Comparison of ENCODE assay signal across 25 mouse cellular contexts in genomic region chr13:70263654-70264053, GRCm38 (mm10).
A peak's percentile ranks its signal among the peaks of the same experiment; 100 is the strongest.
DNase-seq lines count a peak whose midpoint lies in the region; ATAC-seq and TF ChIP-seq lines count a peak whose summit lies in the region.
"Had no signal": no experiment of that assay in that cellular context is flagged by ENCODE, and none has a peak within 500 bp of the region (broad histone marks: within the 10 kb centered on the region; RNA-seq: fewer than 3 reads in every experiment).

No protein-coding gene starts in this region.

- ATAC-seq in heart, postnatal 0 days (ENCODE audit: insufficient read depth, low read depth): no peak
- ATAC-seq in midbrain, postnatal 0 days (ENCODE audit: low FRiP score): no peak
- no peak for ATAC-seq in midbrain, embryonic 14.5 days (ENCODE audit: low FRiP score, low TSS enrichment)
- ATAC-seq in stomach, postnatal 0 days (ENCODE audit: low FRiP score, low TSS enrichment): no peak
- ATAC-seq: forebrain, embryonic 13.5 days had no signal

- no peak overlapping the region for H3K4me2 ChIP-seq in heart, postnatal 0 days (ENCODE audit: low read depth, low read length)
- H3K4me2 ChIP-seq in midbrain, postnatal 0 days (ENCODE audit: low read depth, low read length, poor library complexity, severe bottlenecking): no peak overlapping the region
- H3K4me2 ChIP-seq in midbrain, embryonic 14.5 days (ENCODE audit: low read length): no peak overlapping the region
- H3K4me2 ChIP-seq in stomach, postnatal 0 days (replicated peaks; ENCODE audit: low read depth): no peak overlapping the region
- H3K4me2 ChIP-seq: embryonic facial prominence, embryonic 12.5 days; forebrain, embryonic 13.5 days; hindbrain, embryonic 15.5 days; midbrain, embryonic 12.5 days; neural tube, embryonic 13.5 days; stomach, embryonic 15.5 days had no signal

- H3K4me1 ChIP-seq in heart, postnatal 0 days (ENCODE audit: control insufficient read depth, insufficient read depth): no peaks in the 10 kb centered on the region
- H3K4me1 ChIP-seq in midbrain, postnatal 0 days (ENCODE audit: insufficient read depth, low read length): no peaks in the 10 kb centered on the region
- H3K4me1 ChIP-seq in midbrain, embryonic 14.5 days (ENCODE audit: control insufficient read depth, insufficient read depth, low read length): peaks cover 13% of the 10 kb centered on the region
- H3K4me1 ChIP-seq in stomach, postnatal 0 days (replicated peaks; ENCODE audit: control insufficient read depth, insufficient read depth): no peaks in the 10 kb centered on the region
- H3K4me1 ChIP-seq: embryonic facial prominence, embryonic 12.5 days; stomach, embryonic 15.5 days had no signal

- peak; percentile 38 for TF ChIP-seq CTCF in heart, postnatal 0 days (IDR thresholded peaks at IDR 0.05; ENCODE audit: low read depth)
- TF ChIP-seq CTCF in midbrain, postnatal 0 days (IDR thresholded peaks at IDR 0.05): peak; percentile 28
- peak; percentile 51 for TF ChIP-seq CTCF in stomach, postnatal 0 days (IDR thresholded peaks at IDR 0.05; ENCODE audit: low read depth)

- no peak for DNase-seq in heart, postnatal 0 days (ENCODE audit: low spot score)
- DNase-seq in heart, postnatal 14 days: no peak
- peak; percentile 33 to 41 for DNase-seq in kidney, postnatal 4 days
- DNase-seq in kidney, postnatal 25 days: no peak
- DNase-seq in midbrain, postnatal 0 days (ENCODE audit: low spot score): no peak
- no peak for DNase-seq in midbrain, embryonic 14.5 days
- DNase-seq in stomach, postnatal 0 days (ENCODE audit: low spot score): peak; percentile 21
- DNase-seq in layer of hippocampus, adult 8-10 months (ENCODE audit: low spot score in 2 of 2): no peak
- DNase-seq: adrenal gland, postnatal 25 days; cerebellum, adult 2 months; gastrocnemius, postnatal 36 days; kidney, adult 11 months; left cerebral cortex, postnatal 4 days; liver; right cerebral cortex, postnatal 25 days; thymus, postnatal 14 days had no signal

- no peak overlapping the region for H3K27ac ChIP-seq in heart, postnatal 0 days (ENCODE audit: low read depth)
- no peak overlapping the region for H3K27ac ChIP-seq in midbrain, postnatal 0 days (ENCODE audit: low read depth, low read length)
- H3K27ac ChIP-seq in midbrain, embryonic 14.5 days (replicated peaks; ENCODE audit: low read depth, low read length): no peak overlapping the region
- H3K27ac ChIP-seq in stomach, postnatal 0 days (replicated peaks): no peak overlapping the region
- H3K27ac ChIP-seq: embryonic facial prominence, embryonic 12.5 days; forebrain, embryonic 13.5 days; heart, embryonic 10.5 days; hindbrain, embryonic 15.5 days; midbrain, embryonic 12.5 days; neural tube, embryonic 13.5 days; stomach, embryonic 15.5 days had no signal

- no peaks in the 10 kb centered on the region for H3K27me3 ChIP-seq in heart, postnatal 0 days (ENCODE audit: control insufficient read depth, insufficient read depth, low read length)
- no peaks in the 10 kb centered on the region for H3K27me3 ChIP-seq in midbrain, postnatal 0 days (ENCODE audit: insufficient read depth, low read length)
- H3K27me3 ChIP-seq in midbrain, embryonic 14.5 days (ENCODE audit: control insufficient read depth, insufficient read depth, low read length): no peaks in the 10 kb centered on the region
- H3K27me3 ChIP-seq in stomach, postnatal 0 days (ENCODE audit: control insufficient read depth, insufficient read depth, low read length): no peaks in the 10 kb centered on the region
- H3K27me3 ChIP-seq: CH12.LX; embryonic facial prominence, embryonic 12.5 days; forebrain, embryonic 13.5 days; hindbrain, embryonic 15.5 days; midbrain, embryonic 12.5 days; neural tube, embryonic 13.5 days; stomach, embryonic 15.5 days had no signal

- H3K9ac ChIP-seq in heart, postnatal 0 days (replicated peaks; ENCODE audit: low read depth, low read length): no peak overlapping the region
- no peak overlapping the region for H3K9ac ChIP-seq in midbrain, postnatal 0 days (replicated peaks; ENCODE audit: low read length, poor library complexity, severe bottlenecking)
- H3K9ac ChIP-seq in midbrain, embryonic 14.5 days (replicated peaks; ENCODE audit: low read length): no peak overlapping the region
- no peak overlapping the region for H3K9ac ChIP-seq in stomach, postnatal 0 days (ENCODE audit: low read length)
- H3K9ac ChIP-seq: embryonic facial prominence, embryonic 12.5 days; forebrain, embryonic 13.5 days; hindbrain, embryonic 15.5 days; midbrain, embryonic 12.5 days; neural tube, embryonic 13.5 days; stomach, embryonic 15.5 days had no signal

- no peak overlapping the region for H3K4me3 ChIP-seq in heart, postnatal 0 days (ENCODE audit: low read depth, low read length)
- H3K4me3 ChIP-seq in midbrain, postnatal 0 days (ENCODE audit: low read depth, low read length): no peak overlapping the region
- H3K4me3 ChIP-seq in midbrain, embryonic 14.5 days (replicated peaks; ENCODE audit: low read depth, low read length): no peak overlapping the region
- no peak overlapping the region for H3K4me3 ChIP-seq in stomach, postnatal 0 days (ENCODE audit: low read depth, low read length)
- H3K4me3 ChIP-seq: embryonic facial prominence, embryonic 12.5 days; erythroblast, embryonic 14.5 days; forebrain, embryonic 13.5 days; heart, embryonic 10.5 days; hindbrain, embryonic 15.5 days; midbrain, embryonic 12.5 days; neural tube, embryonic 13.5 days; stomach, embryonic 15.5 days had no signal

- H3K36me3 ChIP-seq in heart, postnatal 0 days (replicated peaks; ENCODE audit: control insufficient read depth, insufficient read depth, low read length): no peaks in the 10 kb centered on the region
- H3K36me3 ChIP-seq in midbrain, postnatal 0 days (ENCODE audit: insufficient read depth, low read length): no peaks in the 10 kb centered on the region
- no peaks in the 10 kb centered on the region for H3K36me3 ChIP-seq in midbrain, embryonic 14.5 days (ENCODE audit: control insufficient read depth, insufficient read depth, low read length)
- H3K36me3 ChIP-seq in stomach, postnatal 0 days (ENCODE audit: control insufficient read depth, insufficient read depth, low read length): no peaks in the 10 kb centered on the region
- H3K36me3 ChIP-seq: embryonic facial prominence, embryonic 12.5 days; heart, embryonic 10.5 days; hindbrain, embryonic 15.5 days; midbrain, embryonic 12.5 days; neural tube, embryonic 13.5 days; stomach, embryonic 15.5 days had no signal

- H3K9me3 ChIP-seq in heart, postnatal 0 days (replicated peaks; ENCODE audit: control insufficient read depth, low read length): no peaks in the 10 kb centered on the region
- H3K9me3 ChIP-seq in midbrain, postnatal 0 days (ENCODE audit: low read length): no peaks in the 10 kb centered on the region
- H3K9me3 ChIP-seq in midbrain, embryonic 14.5 days (ENCODE audit: control insufficient read depth, low read length): no peaks in the 10 kb centered on the region
- no peaks in the 10 kb centered on the region for H3K9me3 ChIP-seq in stomach, postnatal 0 days (ENCODE audit: control insufficient read depth, low read length)
- H3K9me3 ChIP-seq: embryonic facial prominence, embryonic 12.5 days; forebrain, embryonic 13.5 days; heart, embryonic 10.5 days; hindbrain, embryonic 15.5 days; midbrain, embryonic 12.5 days; neural tube, embryonic 13.5 days; stomach, embryonic 15.5 days had no signal

- intact Hi-C loops in heart, postnatal 14 days (cut with DNase I): no loop called here

- TF ChIP-seq EP300 in heart, postnatal 0 days (IDR thresholded peaks at IDR 0.05; ENCODE audit: low read depth): no peak
- no peak for TF ChIP-seq EP300 in stomach, postnatal 0 days (optimal IDR thresholded peaks at IDR 0.05)

- 72% methylated on average over 3 of the region's 3 CpGs for WGBS in heart, postnatal 0 days
- 97% methylated on average over 3 of the region's 3 CpGs for WGBS in midbrain, postnatal 0 days
- 85% methylated on average over 3 of the region's 3 CpGs for WGBS in midbrain, embryonic 14.5 days
- WGBS in stomach, postnatal 0 days: 85% methylated on average over 3 of the region's 3 CpGs

Comparison
In these comparisons a context has a peak if more than half of its experiments do, and no peak if none do; other contexts are left out.
1. DNase-seq: peak in kidney, postnatal 4 days (2 of 2) and stomach, postnatal 0 days (single experiment); none in heart, postnatal 0 days (single experiment), heart, postnatal 14 days (0 of 2), kidney, postnatal 25 days (0 of 2), midbrain, postnatal 0 days (single experiment), midbrain, embryonic 14.5 days (single experiment) and layer of hippocampus, adult 8-10 months (0 of 2).
2. Peak in every context shown above with its lines, with median percentiles within 50 percentile points of each other: CTCF ChIP-seq.